Mouse (Mus musculus) liver, embryonic 14.5 days (tissue): ENCODE data around the gene Zscan2.

Experiments used
- CTCF ChIP-seq: IDR thresholded peaks from 2 replicates; pipeline ENCODE4 v1.5.1; 2016; ENCODE audit warnings: antibody characterized with exemption, low read depth, control low read depth
- EP300 ChIP-seq: IDR thresholded peaks from 2 replicates; pipeline ENCODE4 v1.6.1; 2016; ENCODE audit warnings: antibody characterized with exemption, low read depth

GRCm38 (mm10) chr7:80860729-80861274 is at the start of gene Zscan2:
- TF ChIP-seq CTCF (no peak), EP300 (no peak)
